Mouse (Mus musculus): ENCODE results near the gene Clasp1.

Gene Clasp1

DNA sequence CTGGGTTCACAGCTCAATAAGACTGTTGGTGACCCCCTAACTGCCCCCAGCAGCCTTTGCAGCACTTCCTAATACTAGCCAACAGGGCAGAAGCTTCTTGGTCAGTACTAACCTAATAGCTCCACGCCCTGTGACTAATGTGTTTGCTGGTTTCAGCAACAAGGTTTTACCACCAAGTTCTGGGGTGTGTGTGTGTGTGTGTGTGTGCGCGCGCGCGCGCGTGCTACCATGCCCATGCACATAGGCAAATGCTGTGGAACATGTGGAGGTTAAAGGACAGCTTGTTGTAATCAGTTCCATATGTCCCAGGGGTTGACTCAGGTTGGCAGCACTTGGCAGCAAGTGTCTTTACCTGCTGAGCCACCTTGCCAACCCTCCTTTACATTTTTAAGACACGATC, 105.7 kb downstream of the Clasp1 start:
- peak; percentile 61 for DNase-seq (ENCODE audit: low read depth, low spot score)

GRCm38 (mm10) chr1:118498311-118498710, 109.5 kb downstream of the Clasp1 start:
- DNase-seq (ENCODE audit: low read depth, low spot score), result peak; percentile 89

DNA sequence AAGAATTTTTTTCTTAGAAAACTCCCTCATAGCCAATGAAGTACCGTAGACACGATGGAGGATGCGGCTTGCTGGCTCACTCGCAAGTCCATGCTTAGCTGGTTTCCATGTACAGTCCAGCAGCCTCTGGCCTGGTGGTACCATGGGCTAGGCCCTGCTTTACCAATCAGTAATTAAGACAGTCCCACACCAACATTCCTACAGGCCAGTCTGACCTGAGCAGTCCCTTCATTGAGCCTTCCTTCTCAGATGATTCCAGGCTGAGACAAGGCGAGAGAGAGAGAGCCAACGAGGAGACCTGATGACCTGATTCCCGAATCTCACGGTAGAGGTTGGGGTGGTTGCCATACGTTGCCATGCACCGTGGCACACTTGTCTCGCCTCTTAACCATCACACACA, 111.7 kb downstream of the Clasp1 start:
- no peak for DNase-seq (ENCODE audit: low read depth, low spot score)

DNA sequence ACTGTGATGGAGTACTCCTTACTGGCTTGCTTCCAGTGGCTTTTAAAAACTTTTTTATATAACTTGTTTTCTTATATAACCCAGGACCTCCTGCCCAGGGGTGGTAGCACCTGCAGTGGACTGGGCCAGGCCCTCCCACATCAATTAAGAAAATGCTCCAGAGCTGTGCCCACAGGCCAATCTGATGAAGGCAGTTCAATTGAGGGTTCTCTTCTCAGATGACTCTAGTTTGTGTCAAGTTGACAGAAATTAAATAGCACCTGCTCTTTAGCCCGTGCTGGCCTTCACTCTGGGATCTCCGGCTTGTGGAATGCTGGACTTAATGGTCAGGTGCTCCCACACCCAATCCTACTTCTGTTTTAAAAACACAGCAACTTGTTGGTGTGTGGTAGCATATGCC, 112.8 kb downstream of the Clasp1 start:
- DNase-seq (ENCODE audit: low read depth, low spot score), result no peak

DNA sequence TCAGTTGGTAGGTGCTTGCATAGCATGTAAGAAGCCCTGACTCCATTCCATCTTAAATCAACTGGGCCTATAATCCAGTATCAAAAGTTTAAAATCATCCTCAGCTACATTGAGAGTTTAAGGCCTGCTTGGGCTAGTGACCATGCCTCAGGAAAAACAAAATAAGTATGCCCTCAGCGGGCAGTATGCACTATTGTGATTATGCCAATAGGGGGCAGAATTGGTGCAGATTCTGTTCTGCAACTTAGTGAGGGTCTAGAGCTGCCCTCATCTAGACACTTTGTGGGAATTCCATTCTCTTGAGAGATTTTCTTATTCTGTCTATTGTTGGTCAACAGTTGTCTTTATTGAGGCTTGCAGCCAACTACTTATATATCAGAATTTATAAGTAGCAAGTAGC, 116.9 kb downstream of the Clasp1 start:
- no peak for DNase-seq (ENCODE audit: low read depth, low spot score)

DNA sequence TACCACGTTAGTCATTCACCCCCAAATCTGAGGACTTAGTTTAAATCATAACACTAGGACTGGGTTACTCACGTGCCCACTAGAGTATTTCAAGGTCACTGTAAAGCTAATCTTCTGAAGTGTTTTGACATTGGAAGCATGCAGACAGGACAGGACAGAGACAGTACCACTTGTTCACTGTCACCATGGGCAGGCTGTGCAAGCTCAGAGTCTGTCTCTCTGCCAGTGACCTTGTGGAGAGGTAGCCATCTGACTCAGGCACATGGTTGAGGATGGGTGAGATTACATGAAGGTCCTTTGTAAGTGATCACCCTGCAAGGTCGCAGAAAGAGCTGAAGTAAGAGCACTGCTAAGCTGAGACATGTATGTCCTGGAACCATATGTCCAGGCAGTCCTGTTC, 122.1 kb downstream of the Clasp1 start:
- no peak for DNase-seq (ENCODE audit: low read depth, low spot score)

DNA sequence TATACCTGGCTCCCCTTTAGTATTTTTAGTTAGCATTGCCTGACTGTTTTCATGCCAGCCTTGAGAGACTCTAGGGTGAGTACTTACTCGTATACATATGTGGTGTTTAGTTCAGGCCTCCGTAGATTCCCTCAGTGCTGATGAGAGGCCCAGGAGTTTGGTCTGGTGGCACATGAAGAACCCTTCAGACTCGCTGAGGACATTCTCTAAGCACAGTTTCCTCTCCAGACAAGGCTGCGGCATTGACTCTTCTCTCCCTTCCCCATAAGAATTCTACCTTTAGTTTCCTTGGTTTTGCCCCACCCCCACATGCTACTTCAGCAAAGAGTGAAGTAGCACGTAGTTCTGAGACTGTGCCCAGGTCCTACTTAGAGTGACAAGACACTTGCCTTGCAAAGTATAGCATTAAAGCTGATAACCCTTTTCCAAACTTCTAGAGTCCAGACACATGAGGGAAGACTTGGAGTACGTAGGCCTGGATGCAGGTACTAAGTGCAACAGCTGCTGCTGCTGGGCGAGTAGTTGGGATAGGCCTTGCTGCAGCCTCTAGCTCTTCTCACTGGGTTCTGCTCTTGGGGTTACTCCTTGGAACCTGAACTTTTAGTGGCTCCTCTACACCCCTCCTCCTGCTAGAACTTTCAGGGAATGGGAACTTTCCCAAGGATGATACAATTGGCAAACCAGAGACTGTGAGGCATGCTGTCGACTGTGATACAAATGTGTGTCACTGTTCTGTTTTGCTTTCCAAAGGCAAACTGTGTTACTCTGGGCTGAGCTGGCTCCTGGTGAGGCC, 123.1 kb downstream of the Clasp1 start:
- DNase-seq (ENCODE audit: low read depth, low spot score), result no peak

DNA sequence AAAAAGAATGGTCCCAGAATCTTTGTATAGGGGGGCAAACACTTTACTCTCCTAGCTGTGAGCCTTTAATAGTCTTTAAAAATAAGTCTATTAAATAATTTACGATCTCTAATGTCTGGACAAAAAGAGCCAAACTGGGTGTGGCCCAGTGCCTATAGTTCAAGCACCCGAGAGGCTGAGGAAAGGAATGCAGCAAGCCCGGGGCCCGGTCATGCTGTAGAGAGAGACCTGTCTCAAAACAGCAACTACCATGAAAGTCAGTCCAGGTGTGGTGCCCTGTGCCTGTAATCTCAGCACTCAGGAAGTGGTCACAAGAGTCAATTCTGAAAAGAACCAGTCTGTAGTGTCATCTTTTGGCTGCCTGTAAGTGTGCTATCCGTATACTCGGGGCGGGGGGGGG, 127.4 kb downstream of the Clasp1 start:
- no peak for DNase-seq (ENCODE audit: low read depth, low spot score)

- DNase-seq (ENCODE audit: low read depth, low spot score), result no peak
Observed at GRCm38 (mm10) chr1:118523161-118523560, 134.3 kb downstream of the Clasp1 start.

DNA sequence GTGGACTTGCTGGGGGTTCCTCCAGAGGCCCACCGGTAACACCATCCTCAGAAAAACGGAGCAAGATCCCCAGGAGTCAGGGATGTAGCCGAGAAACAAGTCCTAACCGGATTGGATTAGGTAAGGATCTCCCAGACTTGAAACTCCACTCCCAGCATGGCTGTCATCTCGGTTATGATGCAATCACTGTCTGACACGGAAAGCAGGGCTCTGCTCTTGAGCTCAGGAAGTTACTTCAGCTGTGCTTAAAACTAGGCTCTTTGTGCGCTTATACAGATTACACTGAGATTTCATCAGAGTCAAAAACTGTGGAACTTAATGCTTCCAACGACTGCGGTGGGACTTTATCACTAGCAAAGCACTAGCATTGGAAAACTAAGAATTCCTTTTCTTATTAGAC, 136.5 kb downstream of the Clasp1 start:
- DNase-seq (ENCODE audit: low read depth, low spot score), result peak; percentile 48

- peak; percentile 14 for DNase-seq (ENCODE audit: low read depth, low spot score)
Observed at GRCm38 (mm10) chr1:118529213-118529612, 140.4 kb downstream of the Clasp1 start.

- DNase-seq (ENCODE audit: low read depth, low spot score), result no peak
Observed at GRCm38 (mm10) chr1:118531259-118531658, 142.4 kb downstream of the Clasp1 start.

DNA sequence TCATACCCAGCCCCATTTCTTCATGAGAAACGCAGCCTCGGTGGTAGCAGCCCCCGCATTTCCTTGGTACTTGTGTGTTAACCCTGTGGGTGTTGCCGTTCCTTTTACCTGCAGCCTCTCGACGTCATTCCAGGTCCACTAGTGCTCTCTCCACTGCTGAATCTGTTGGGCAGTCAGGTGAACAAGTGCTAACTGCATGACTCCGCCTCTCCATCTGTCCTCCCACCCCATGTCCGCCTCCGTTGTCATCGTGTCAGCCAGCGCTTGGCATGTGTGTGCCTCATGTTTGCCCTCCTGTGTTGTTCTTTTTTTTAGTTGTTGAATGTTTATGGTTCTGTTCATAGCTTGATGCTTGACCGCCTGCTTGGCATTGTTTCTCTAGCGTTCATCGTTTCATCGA, 147.2 kb downstream of the Clasp1 start:
- no peak for DNase-seq (ENCODE audit: low read depth, low spot score)

DNA sequence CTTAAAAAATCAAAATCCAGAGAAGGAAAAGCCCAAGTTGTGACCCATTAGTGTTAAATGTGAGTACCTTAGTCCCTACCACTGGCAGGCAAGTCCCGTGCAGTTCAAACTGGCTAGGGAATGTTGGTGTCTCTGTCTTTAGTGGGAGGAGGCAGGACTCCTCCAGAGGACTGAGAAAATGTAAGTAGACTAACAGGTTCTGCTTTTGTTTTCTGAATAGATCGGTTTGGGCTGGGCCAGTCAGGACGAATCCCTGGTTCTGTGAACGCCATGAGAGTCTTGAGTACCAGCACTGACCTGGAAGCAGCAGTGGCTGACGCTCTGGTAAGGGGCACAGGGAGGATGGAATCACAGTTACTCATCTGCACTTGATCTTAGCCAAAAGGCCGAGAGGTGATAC, 150.2 kb downstream of the Clasp1 start:
- DNase-seq (ENCODE audit: low read depth, low spot score), result no peak

DNA sequence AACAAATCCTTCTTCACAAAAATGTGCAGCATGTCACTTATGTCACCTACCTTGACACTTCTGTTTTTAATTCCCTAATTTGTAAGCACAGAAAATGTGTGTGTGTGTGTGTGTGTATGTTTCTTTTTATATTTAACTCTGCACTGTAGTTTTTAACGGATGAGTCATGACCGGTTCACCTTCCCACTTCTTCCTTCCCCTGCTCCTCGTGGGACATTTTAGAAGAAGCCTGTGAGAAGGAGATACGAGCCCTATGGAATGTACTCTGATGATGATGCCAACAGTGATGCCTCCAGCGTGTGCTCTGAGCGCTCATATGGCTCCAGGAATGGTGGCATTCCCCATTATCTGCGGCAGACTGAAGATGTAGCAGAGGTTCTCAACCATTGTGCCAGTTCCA, 154.0 kb downstream of the Clasp1 start:
- DNase-seq (ENCODE audit: low read depth, low spot score), result no peak

GRCm38 (mm10) chr1:118548769-118549168, 159.9 kb downstream of the Clasp1 start:
- DNase-seq (ENCODE audit: low read depth, low spot score), result no peak

GRCm38 (mm10) chr1:118551152-118551551, 162.3 kb downstream of the Clasp1 start:
- no peak for DNase-seq (ENCODE audit: low read depth, low spot score)

- DNase-seq (ENCODE audit: low read depth, low spot score), result no peak
Observed at GRCm38 (mm10) chr1:118552071-118552470, 163.2 kb downstream of the Clasp1 start.

GRCm38 (mm10) chr1:118553045-118553444, 164.2 kb downstream of the Clasp1 start:
- no peak for DNase-seq (ENCODE audit: low read depth, low spot score)

DNA sequence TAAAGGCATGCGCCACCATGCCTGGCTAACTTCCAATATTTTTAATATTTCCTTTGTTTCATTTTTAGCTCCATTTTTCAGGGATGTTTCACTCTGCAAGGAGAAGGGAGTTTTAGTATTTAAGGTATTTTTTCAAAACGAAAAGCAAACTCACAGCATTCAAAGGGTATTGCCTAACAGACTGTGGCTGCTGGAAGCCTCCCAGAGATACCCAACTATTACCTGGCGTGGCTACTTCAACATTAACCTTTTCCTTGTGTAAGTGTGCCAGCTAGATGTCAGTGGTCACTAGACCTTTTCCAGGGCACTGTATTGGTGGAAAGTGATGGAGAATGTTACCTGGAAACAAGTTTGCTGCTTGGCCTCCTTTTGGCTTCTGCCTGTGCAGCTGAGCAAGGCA, 164.6 kb downstream of the Clasp1 start:
- DNase-seq (ENCODE audit: low read depth, low spot score), result no peak

DNA sequence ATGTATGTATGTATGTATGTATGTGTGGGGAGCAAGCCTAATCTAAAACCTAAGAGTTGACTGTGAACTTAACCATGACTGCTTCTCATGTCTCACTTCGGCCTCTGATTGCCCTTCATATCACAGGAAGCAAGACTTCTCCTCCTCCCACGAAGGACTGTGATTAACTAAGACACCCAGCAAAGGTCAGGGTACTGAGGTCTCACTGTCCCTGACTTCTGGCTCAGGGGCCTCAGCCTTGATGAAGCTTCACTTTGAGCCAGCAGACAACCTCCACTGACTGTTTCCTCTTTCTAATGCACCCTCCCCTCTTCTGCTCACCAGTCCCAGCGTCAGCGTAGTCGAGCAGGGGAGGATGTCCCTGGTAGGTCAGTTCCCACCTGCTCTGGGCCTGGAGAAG, 166.1 kb downstream of the Clasp1 start:
- DNase-seq (ENCODE audit: low read depth, low spot score), result no peak

DNA sequence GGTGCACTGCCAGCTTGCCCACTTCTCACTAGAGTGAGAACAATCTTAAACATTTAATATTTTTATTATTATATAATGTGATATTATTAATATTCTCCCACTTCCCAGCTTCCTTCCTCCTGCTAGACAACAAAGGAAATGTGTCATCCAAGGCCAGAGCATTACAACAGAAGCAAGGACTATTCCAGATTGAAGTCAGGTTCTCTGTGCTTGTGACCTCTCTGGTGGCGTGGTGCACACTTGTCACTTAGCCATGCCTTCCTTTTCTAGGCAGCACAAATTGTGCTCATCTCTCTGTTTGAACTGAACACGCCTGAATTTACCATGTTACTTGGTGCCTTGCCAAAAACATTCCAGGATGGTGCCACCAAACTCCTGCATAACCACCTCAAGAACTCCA, 170.9 kb downstream of the Clasp1 start:
- DNase-seq (ENCODE audit: low read depth, low spot score), result no peak

- peak; percentile 32 for DNase-seq (ENCODE audit: low read depth, low spot score)
Observed at GRCm38 (mm10) chr1:118564561-118564960, 175.7 kb downstream of the Clasp1 start.

- DNase-seq (ENCODE audit: low read depth, low spot score), result no peak
Observed at GRCm38 (mm10) chr1:118567659-118568058, 178.8 kb downstream of the Clasp1 start.
